Mouse (Mus musculus) brain, embryonic 14.5 days (tissue): Measurements from ENCODE around the gene Coro6.
A peak's percentile ranks its signal among the peaks of the same experiment; 100 is the strongest.

ENCODE experiments used
- CTCF ChIP-seq: fragments of 200-500 bp; IDR thresholded peaks from 2 replicates; pipeline ENCODE4 v1.5.1; 2012; ENCODE audit warnings: inconsistent platforms, mild to moderate bottlenecking, moderate library complexity, borderline replicate concordance; ENCODE audit not compliant: insufficient read depth, insufficient read length; ENCODE audit errors: extremely low read depth
- POLR2A ChIP-seq: fragments of 200-500 bp; IDR thresholded peaks from 2 replicates; pipeline ENCODE4 v1.6.1; 2012; ENCODE audit warnings: mild to moderate bottlenecking, inconsistent platforms, borderline replicate concordance; ENCODE audit not compliant: poor library complexity, insufficient read depth, insufficient read length, severe bottlenecking; ENCODE audit errors: extremely low read depth

DNA sequence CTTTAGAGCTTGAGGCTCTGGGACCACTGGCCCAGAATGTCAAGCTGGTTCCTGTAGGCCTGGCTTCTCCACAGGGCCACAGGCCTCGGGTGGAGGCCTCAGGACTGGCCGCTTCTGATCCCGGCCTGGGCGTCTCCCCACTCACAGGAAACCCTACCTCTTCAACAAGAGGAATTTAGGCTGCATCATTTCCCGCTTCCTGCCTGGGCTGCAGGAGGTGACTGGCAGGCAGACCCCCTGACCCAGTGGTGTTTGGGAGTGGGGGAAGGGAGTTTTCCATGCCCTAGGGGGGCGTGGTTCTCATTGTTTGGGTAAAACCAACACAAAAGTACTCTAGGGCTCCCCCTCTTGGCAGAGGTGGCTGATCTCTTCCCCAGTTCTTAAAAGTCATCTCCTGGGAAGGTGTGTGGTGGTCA, 35.1 kb downstream of the Coro6 start:
- peak; percentile 23; the same call in 1 of the 2 replicates for TF ChIP-seq CTCF
- no peak for TF ChIP-seq POLR2A
